Mouse (Mus musculus): Measurements from ENCODE around the gene Gm12216.

GRCm38 (mm10) chr11:53748614-53749013 lies 110.4 kb downstream of the Gm12216 start:
- TF ChIP-seq CTCF (IDR thresholded peaks at IDR 0.05; ENCODE audit: low read depth) = no peak
- TF ChIP-seq EP300 (IDR thresholded peaks at IDR 0.05; ENCODE audit: low read depth) = no peak
